Mouse (Mus musculus) adrenal gland, adult 2 months (tissue): ENCODE measurements around the gene Rnpep. TPM values are rescaled to one million over a fixed set of nuclear protein-coding genes. Genes with fewer than 3 reads are reported as not detected.

Experiments used
- polyA plus RNA-seq: library from polyadenylated mRNA; depleted of rRNA; stranded (reverse); fragments of >200 nt; gene quantifications from 2 replicates; pipeline ENCODE4 v1.2.3, GENCODE M21; 2012; rRNA removed
- total RNA-seq, 2 experiments: library from RNA; stranded (reverse); gene quantifications; 2 replicates each; pipeline ENCODE4 v1.2.3; 2021

Gene Rnpep
- total and polyA plus RNA-seq, 3 experiments = 41.6 to 60.8 (median 50.5) TPM

Other genes with a start within 250 kb of the Rnpep start
- gene Lgr6, start 178.8 kb downstream of the Rnpep start, total RNA-seq = 1 to 10 TPM; 2.0 to 3.6 TPM
- gene Lgr6, start 178.8 kb downstream of the Rnpep start, polyA plus RNA-seq = 1.1 and 1.8 TPM in 2 replicates
- gene Ptpn7, start 151.4 kb downstream of the Rnpep start, total RNA-seq = 1 to 10 TPM; 1.6 to 1.8 TPM
- 2.6 and 2.7 TPM in 2 replicates for gene Ptpn7, start 151.4 kb downstream of the Rnpep start, polyA plus RNA-seq
- gene Arl8a, start 137.3 kb downstream of the Rnpep start, total RNA-seq = 10 to 100 TPM; 59.4 to 62.2 TPM
- gene Arl8a, start 137.3 kb downstream of the Rnpep start, polyA plus RNA-seq = 41.5 and 43.2 TPM in 2 replicates
- 1 to 10 TPM in 1 of 2 experiments, under 1 TPM in 1; 0.61 to 2.2 TPM for gene Gpr37l1, start 116.4 kb downstream of the Rnpep start, total RNA-seq
- gene Gpr37l1, start 116.4 kb downstream of the Rnpep start, polyA plus RNA-seq = 2.3 and 3.0 TPM in 2 replicates
- gene Elf3, start 25.5 kb downstream of the Rnpep start, total RNA-seq = under 1 TPM in 1 of 2 experiments, not detected in 1; 0.38 TPM
- 0.10 and 0.46 TPM in 2 replicates for gene Elf3, start 25.5 kb downstream of the Rnpep start, polyA plus RNA-seq
- gene Timm17a, start 29.7 kb upstream of the Rnpep start, total RNA-seq = 100 to 1,000 TPM; 174 to 237 TPM
- gene Timm17a, start 29.7 kb upstream of the Rnpep start, polyA plus RNA-seq = 40.7 and 54.2 TPM in 2 replicates
- 1 to 10 TPM; 2.1 to 2.6 TPM for gene Lmod1, start 40.7 kb upstream of the Rnpep start, total RNA-seq
- gene Lmod1, start 40.7 kb upstream of the Rnpep start, polyA plus RNA-seq = 0.77 and 1.1 TPM in 2 replicates
- gene Shisa4, start 91.2 kb upstream of the Rnpep start, total RNA-seq = 10 to 100 TPM in 1 of 2 experiments, 1 to 10 TPM in 1; 9.6 to 11.7 TPM
- gene Shisa4, start 91.2 kb upstream of the Rnpep start, polyA plus RNA-seq = 29.3 and 47.0 TPM in 2 replicates
- gene Ipo9, start 146.4 kb upstream of the Rnpep start, total RNA-seq = 10 to 100 TPM; 58.6 to 77.5 TPM
- 76.6 and 80.7 TPM in 2 replicates for gene Ipo9, start 146.4 kb upstream of the Rnpep start, polyA plus RNA-seq